28 mouse cellular contexts compared by ENCODE assay signal in the genomic region with DNA sequence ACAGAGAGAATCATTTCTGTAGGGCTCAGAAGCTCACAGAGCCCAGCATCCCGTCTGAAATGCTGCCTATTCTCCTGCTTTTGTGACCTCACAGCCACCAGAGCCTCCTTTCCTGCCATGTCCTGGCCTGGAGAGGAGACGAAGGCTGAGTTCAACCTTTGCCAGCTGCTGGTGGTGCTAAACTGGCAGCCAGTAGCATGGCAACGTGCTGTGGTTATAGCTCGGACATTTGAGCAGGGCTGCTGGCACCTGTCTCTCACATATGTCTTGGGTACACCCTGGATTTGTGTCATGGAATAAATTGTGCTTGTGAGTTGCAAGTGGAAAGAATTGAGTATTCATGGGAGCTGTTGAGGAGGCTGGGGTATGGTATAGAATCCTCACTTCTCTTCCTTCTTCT. TPM values are rescaled to one million over a fixed set of nuclear protein-coding genes. Genes with fewer than 3 reads are reported as not detected.
DNase-seq lines count a peak whose midpoint lies in the region; ATAC-seq and TF ChIP-seq lines count a peak whose summit lies in the region.
"Had no signal": no experiment of that assay in that cellular context is flagged by ENCODE, and none has a peak within 500 bp of the region (broad histone marks: within the 10 kb centered on the region; RNA-seq: fewer than 3 reads in every experiment).

No protein-coding gene starts in this region.

- peaks cover 2% of the 10 kb centered on the region; the same call in 1 of the 2 replicates for H3K36me3 ChIP-seq in forebrain, postnatal 0 days (ENCODE audit: insufficient read depth)
- H3K36me3 ChIP-seq in forebrain, embryonic 15.5 days, result no peaks in the 10 kb centered on the region
- peaks cover 22% of the 10 kb centered on the region for H3K36me3 ChIP-seq in heart, adult 2 months (ENCODE audit: control insufficient read depth, insufficient read depth, low read length)
- H3K36me3 ChIP-seq: hindbrain, embryonic 12.5 days; intestine, embryonic 15.5 days; midbrain, embryonic 13.5 days had no signal

- peak overlapping the region; percentile 36; the same call in 1 of the 2 replicates for H3K27ac ChIP-seq in forebrain, postnatal 0 days (ENCODE audit: low read depth, low read length)
- no peak overlapping the region for H3K27ac ChIP-seq in forebrain, embryonic 15.5 days (replicated peaks)
- peak overlapping the region; percentile 3; the same call in 1 of the 2 replicates for H3K27ac ChIP-seq in heart, adult 2 months
- peak overlapping the region; percentile 85 for H3K27ac ChIP-seq in left cerebral cortex, adult 2 months
- H3K27ac ChIP-seq: forebrain, embryonic 13.5 days; hindbrain, embryonic 12.5 days; hindbrain, postnatal 0 days; intestine, embryonic 15.5 days; liver, embryonic 14.5 days; macrophage; midbrain, embryonic 13.5 days; stomach, postnatal 0 days had no signal

- 54% methylated on average over 4 of the region's 4 CpGs for WGBS in forebrain, postnatal 0 days
- WGBS in forebrain, embryonic 15.5 days, result 68% methylated on average over 4 of the region's 4 CpGs
- 51% methylated on average over 4 of the region's 4 CpGs for WGBS in heart, adult 2 months

- peaks cover 26% of the 10 kb centered on the region for H3K4me1 ChIP-seq in forebrain, postnatal 0 days (ENCODE audit: insufficient read depth)
- peaks cover 20% of the 10 kb centered on the region for H3K4me1 ChIP-seq in forebrain, embryonic 15.5 days
- H3K4me1 ChIP-seq in heart, adult 2 months (ENCODE audit: control insufficient read depth, insufficient read depth, low read length), result peaks cover 43% of the 10 kb centered on the region

- TF ChIP-seq EP300 in heart, adult 2 months (IDR thresholded peaks at IDR 0.05; ENCODE audit: insufficient read depth, low read depth, low read length), result no peak

- H3K4me3 ChIP-seq in forebrain, postnatal 0 days (ENCODE audit: low read depth, low read length), result no peak overlapping the region
- H3K4me3 ChIP-seq in forebrain, embryonic 15.5 days, result no peak overlapping the region
- H3K4me3 ChIP-seq in heart, adult 2 months, result no peak overlapping the region
- no peak overlapping the region for H3K4me3 ChIP-seq in left cerebral cortex, adult 2 months
- H3K4me3 ChIP-seq: forebrain, embryonic 13.5 days; hindbrain, embryonic 12.5 days; intestine, embryonic 15.5 days; midbrain, embryonic 13.5 days had no signal

- intact Hi-C loops in heart, adult 2 months (cut with DNase I), result loop anchor here (2.0 kb wide), 1 partner anchor 45 kb away; no protein-coding TSS in a partner anchor
- intact Hi-C loops in heart, postnatal 10 days (cut with DNase I), result no loop called here
- intact Hi-C loops in left cerebral cortex, adult 2 months (cut with DNase I), result no loop called here
- intact Hi-C loops in left cerebral cortex, postnatal 10 days (cut with DNase I), result no loop called here

- no peak for ATAC-seq in forebrain, postnatal 0 days
- ATAC-seq in forebrain, embryonic 15.5 days (replicated peaks), result no peak
- ATAC-seq: forebrain, embryonic 13.5 days; hindbrain, postnatal 0 days; intestine, embryonic 15.5 days; midbrain, embryonic 13.5 days had no signal

- H3K79me2 ChIP-seq in heart, adult 2 months (replicated peaks; ENCODE audit: control insufficient read depth, insufficient read depth, low read length), result peaks cover 5% of the 10 kb centered on the region

- no peak overlapping the region for H3K4me2 ChIP-seq in forebrain, postnatal 0 days (ENCODE audit: low read depth)
- H3K4me2 ChIP-seq in forebrain, embryonic 15.5 days (replicated peaks), result no peak overlapping the region
- H3K4me2 ChIP-seq: forebrain, embryonic 13.5 days; hindbrain, embryonic 12.5 days; intestine, embryonic 15.5 days; midbrain, embryonic 13.5 days had no signal

- no peak overlapping the region for H3K9ac ChIP-seq in forebrain, postnatal 0 days
- H3K9ac ChIP-seq in forebrain, embryonic 15.5 days (replicated peaks), result no peak overlapping the region
- no peak overlapping the region for H3K9ac ChIP-seq in heart, adult 2 months (ENCODE audit: low read depth, low read length)
- H3K9ac ChIP-seq: forebrain, embryonic 13.5 days; hindbrain, embryonic 12.5 days; intestine, embryonic 15.5 days; liver, embryonic 14.5 days; midbrain, embryonic 13.5 days had no signal

- DNase-seq in forebrain, postnatal 0 days, result no peak
- no peak for DNase-seq in heart, adult 2 months
- no peak for DNase-seq in heart, postnatal 10 days
- DNase-seq in left cerebral cortex, adult 2 months (ENCODE audit: extremely low spot score in 1 of 2, low spot score in 2 of 2), result no peak
- DNase-seq in left cerebral cortex, postnatal 10 days (ENCODE audit: extremely low spot score in 1 of 2, low spot score in 2 of 2), result no peak
- DNase-seq in spleen, postnatal 14 days (ENCODE audit: low spot score in 2 of 2), result no peak
- DNase-seq: adrenal gland, postnatal 25 days; B cell, adult 2 months; gastrocnemius, postnatal 36 days; kidney, adult 2 months; kidney, postnatal 36 days; layer of hippocampus, postnatal 36 days; liver; lung, adult 2 months; lung, postnatal 10 days; retina, postnatal 1 day; right cerebral cortex, postnatal 14 days; thymus, adult 18-20 months; thymus, postnatal 25 days had no signal

- no peaks in the 10 kb centered on the region for H3K27me3 ChIP-seq in forebrain, postnatal 0 days (ENCODE audit: insufficient read depth, low read length)
- H3K27me3 ChIP-seq in forebrain, embryonic 15.5 days, result no peaks in the 10 kb centered on the region
- H3K27me3 ChIP-seq in heart, adult 2 months (ENCODE audit: control insufficient read depth, insufficient read depth, low read length), result no peaks in the 10 kb centered on the region
- H3K27me3 ChIP-seq: forebrain, embryonic 13.5 days; hindbrain, embryonic 12.5 days; intestine, embryonic 15.5 days had no signal

- TF ChIP-seq POLR2A in heart, adult 2 months (IDR thresholded peaks at IDR 0.05; ENCODE audit: insufficient read depth, low read depth, low read length), result no peak

- no peaks in the 10 kb centered on the region for H3K9me3 ChIP-seq in forebrain, postnatal 0 days (ENCODE audit: low read length)
- no peaks in the 10 kb centered on the region for H3K9me3 ChIP-seq in forebrain, embryonic 15.5 days
- H3K9me3 ChIP-seq: forebrain, embryonic 13.5 days; hindbrain, embryonic 12.5 days; intestine, embryonic 15.5 days; midbrain, embryonic 13.5 days had no signal

- no peak for TF ChIP-seq CTCF in forebrain, postnatal 0 days (IDR thresholded peaks at IDR 0.05; ENCODE audit: low read depth)
- no peak for TF ChIP-seq CTCF in heart, adult 2 months (IDR thresholded peaks at IDR 0.05)
- no peak for TF ChIP-seq CTCF in left cerebral cortex, adult 2 months (IDR thresholded peaks at IDR 0.05)

RNA-seq across cellular contexts. Expression of a gene that starts 9.8 kb away (rescaled TPM):
- 28.6 and 29.0 TPM in 2 replicates for total RNA-seq in forebrain, postnatal 0 days (2014; rRNA removed)
- polyA plus RNA-seq in forebrain, postnatal 0 days (2015; fragmentation: Nextera tagmentation; extraction: Ambion mirVana), result 16.3 and 18.3 TPM in 2 replicates
- 5.9 and 7.0 TPM in 2 replicates for polyA plus RNA-seq in forebrain, embryonic 15.5 days (2015; fragmentation: Nextera tagmentation; extraction: Ambion mirVana)
- total RNA-seq in heart, adult 2 months (2021), result 10 to 100 TPM; 87.7 to 89.1 TPM
- polyA plus RNA-seq in heart, adult 2 months (2012; rRNA removed), result 44.8 and 53.7 TPM in 2 replicates
- total RNA-seq in heart, postnatal 10 days (2021), result 100 to 1,000 TPM; 177 to 185 TPM
- 100 to 1,000 TPM; 652 to 703 TPM for total RNA-seq in left cerebral cortex, adult 2 months (2021)
- 100 to 1,000 TPM; 300 to 329 TPM for total RNA-seq in left cerebral cortex, postnatal 10 days (2021)
